Mouse (Mus musculus): ENCODE results near the gene Ube2k. TPM values are rescaled to one million over a fixed set of nuclear protein-coding genes. Genes with fewer than 3 reads are reported as not detected.

The Ube2k gene
- polyA plus RNA-seq, 1 experiment from 2014 or later: 197 TPM

DNA sequence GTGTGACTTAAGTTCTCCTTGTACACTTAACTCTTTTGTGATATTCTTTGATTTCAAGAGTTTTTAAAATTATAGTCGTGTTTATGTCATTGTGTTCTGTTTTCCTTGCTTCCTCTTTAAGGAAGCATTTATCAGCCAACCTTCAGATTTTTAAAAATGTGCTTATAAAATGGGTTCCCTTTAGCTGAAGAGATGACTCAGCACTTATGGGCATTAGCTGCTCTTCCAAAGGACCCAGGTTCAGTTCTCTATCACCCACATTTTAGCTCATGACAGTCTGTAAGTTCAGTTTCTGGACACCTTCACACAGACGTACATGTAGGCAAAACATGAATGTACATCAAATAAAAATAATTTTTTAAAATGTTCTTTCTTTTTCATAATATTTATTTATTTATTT, 55.4 kb downstream of the Ube2k start:
- Histone ChIP-seq H3K9me3 (no peaks in the 10 kb centered on the region), H3K27me3 (no peaks in the 10 kb centered on the region), H3K4me2 (replicated peaks) (no peak overlapping the region), H3K9ac (no peak overlapping the region), H3K4me3 (no peak overlapping the region), H3K36me3 (peaks cover 38% of the 10 kb centered on the region), H3K4me1 (no peaks in the 10 kb centered on the region), H3K27ac (no peak overlapping the region)
- WGBS: 94% methylated on average over 2 of the region's 2 CpGs
- no peak for ATAC-seq (ENCODE audit: low FRiP score, low read depth)

DNA sequence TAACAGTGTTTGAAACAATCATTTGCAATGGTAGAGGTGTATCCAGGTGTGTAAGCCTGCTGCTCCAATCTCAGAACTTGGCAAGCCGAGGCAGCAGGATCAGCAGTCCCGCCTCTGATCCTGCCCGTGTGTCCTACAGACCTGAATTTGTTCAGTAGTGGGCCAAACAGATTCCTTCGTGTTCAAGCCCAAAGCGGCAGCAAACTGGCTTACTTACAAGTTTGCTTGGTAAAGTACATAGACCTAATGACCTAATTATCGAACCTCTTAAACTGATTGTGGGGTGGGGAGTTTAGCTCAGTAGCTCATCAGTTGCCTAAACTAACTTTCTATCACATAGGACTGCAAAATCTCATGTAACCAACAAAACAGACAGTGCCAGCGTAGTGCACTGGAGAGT, 62.6 kb downstream of the Ube2k start:
- H3K36me3 ChIP-seq: peaks cover 49% of the 10 kb centered on the region
- no peak for ATAC-seq (ENCODE audit: low FRiP score, low read depth)

DNA sequence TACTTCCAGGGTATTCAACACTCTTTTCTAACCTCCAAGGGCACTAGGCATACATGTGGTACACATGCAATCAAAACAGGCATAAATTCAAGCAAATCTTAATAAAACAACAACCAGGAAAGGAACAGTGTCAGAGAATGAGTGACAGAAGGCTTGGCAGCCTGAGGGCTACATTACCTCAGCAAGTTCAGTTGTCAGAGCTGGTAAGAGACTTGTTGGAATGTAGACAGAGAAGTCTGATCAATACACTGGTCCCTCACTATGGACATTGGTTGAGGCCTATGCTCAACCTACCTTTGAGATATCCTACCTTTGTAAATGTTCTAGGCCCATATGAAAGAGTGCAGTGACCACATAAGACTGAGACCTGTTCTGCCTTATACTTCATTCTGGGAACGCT, 69.8 kb downstream of the Ube2k start:
- Histone ChIP-seq H3K9ac (no peak overlapping the region), H3K27ac (no peak overlapping the region), H3K9me3 (no peaks in the 10 kb centered on the region), H3K27me3 (no peaks in the 10 kb centered on the region), H3K4me2 (replicated peaks) (no peak overlapping the region), H3K4me3 (no peak overlapping the region), H3K4me1 (no peaks in the 10 kb centered on the region), H3K36me3 (peaks cover 35% of the 10 kb centered on the region)
- 83% methylated on average over 1 of the region's 1 CpGs for WGBS
- no peak for ATAC-seq (ENCODE audit: low FRiP score, low read depth)

More for the DNA sequence above, 62.6 kb downstream of the Ube2k start:
- no peaks in the 10 kb centered on the region for H3K9me3 ChIP-seq
- no peak overlapping the region for H3K4me3 ChIP-seq
- H3K4me2 ChIP-seq (replicated peaks): no peak overlapping the region
- H3K4me1 ChIP-seq: no peaks in the 10 kb centered on the region
- 94% methylated on average over 7 of the region's 7 CpGs for WGBS
- no peak overlapping the region for H3K27ac ChIP-seq
- no peaks in the 10 kb centered on the region for H3K27me3 ChIP-seq
- H3K9ac ChIP-seq: no peak overlapping the region

DNA sequence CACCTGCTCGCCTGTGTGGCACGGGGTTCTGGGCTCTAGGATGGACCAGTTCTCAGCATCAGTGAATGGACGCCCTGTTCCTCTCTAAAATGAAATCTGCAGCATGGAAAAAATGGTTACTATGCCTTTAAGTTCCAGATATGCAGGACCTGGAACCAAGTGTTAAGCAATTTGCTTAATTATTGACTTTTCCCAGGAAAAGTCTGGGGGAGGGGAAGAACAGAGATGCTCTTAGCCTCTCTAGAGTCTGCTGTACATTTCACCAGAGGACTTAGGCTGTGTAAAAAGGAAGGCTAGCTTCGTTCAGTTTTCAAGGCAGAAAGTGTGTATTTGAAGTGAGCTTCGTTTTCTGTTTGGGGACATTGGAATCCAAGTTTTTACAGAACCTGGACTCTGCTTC, 72.7 kb downstream of the Ube2k start:
- ATAC-seq (ENCODE audit: low FRiP score, low read depth): no peak
- no peaks in the 10 kb centered on the region for H3K27me3 ChIP-seq
- H3K36me3 ChIP-seq: peaks cover 52% of the 10 kb centered on the region
- no peak overlapping the region for H3K4me2 ChIP-seq (replicated peaks)
- 84% methylated on average over 5 of the region's 5 CpGs for WGBS
- no peak overlapping the region for H3K9ac ChIP-seq
- no peaks in the 10 kb centered on the region for H3K9me3 ChIP-seq
- H3K4me3 ChIP-seq: no peak overlapping the region
- no peaks in the 10 kb centered on the region for H3K4me1 ChIP-seq
- no peak overlapping the region for H3K27ac ChIP-seq

DNA sequence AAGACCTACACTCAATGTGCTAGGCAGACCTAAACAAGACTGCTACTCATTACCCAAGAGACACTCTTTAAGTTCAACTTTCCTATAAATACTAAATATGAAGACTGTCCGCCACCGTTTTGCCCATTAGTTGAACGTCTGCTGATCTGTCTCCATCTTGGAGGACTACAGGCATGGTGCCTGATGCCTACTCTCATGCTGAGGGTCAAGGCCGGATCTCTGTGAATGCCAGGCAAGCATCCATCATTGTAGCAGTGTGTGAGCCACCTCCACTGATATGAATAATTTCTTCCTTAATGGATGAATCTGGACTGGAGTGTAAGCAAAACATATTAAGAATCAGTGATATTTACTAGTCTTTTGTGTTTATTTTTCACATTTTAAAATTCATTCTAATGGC, 73.5 kb downstream of the Ube2k start:
- WGBS: 90% methylated on average over 4 of the region's 4 CpGs
- H3K36me3 ChIP-seq: peaks cover 59% of the 10 kb centered on the region
- H3K27ac ChIP-seq: no peak overlapping the region
- no peaks in the 10 kb centered on the region for H3K4me1 ChIP-seq
- no peak for ATAC-seq (ENCODE audit: low FRiP score, low read depth)
- H3K27me3 ChIP-seq: no peaks in the 10 kb centered on the region
- no peaks in the 10 kb centered on the region for H3K9me3 ChIP-seq
- H3K4me2 ChIP-seq (replicated peaks): no peak overlapping the region
- H3K9ac ChIP-seq: no peak overlapping the region
- H3K4me3 ChIP-seq: no peak overlapping the region

DNA sequence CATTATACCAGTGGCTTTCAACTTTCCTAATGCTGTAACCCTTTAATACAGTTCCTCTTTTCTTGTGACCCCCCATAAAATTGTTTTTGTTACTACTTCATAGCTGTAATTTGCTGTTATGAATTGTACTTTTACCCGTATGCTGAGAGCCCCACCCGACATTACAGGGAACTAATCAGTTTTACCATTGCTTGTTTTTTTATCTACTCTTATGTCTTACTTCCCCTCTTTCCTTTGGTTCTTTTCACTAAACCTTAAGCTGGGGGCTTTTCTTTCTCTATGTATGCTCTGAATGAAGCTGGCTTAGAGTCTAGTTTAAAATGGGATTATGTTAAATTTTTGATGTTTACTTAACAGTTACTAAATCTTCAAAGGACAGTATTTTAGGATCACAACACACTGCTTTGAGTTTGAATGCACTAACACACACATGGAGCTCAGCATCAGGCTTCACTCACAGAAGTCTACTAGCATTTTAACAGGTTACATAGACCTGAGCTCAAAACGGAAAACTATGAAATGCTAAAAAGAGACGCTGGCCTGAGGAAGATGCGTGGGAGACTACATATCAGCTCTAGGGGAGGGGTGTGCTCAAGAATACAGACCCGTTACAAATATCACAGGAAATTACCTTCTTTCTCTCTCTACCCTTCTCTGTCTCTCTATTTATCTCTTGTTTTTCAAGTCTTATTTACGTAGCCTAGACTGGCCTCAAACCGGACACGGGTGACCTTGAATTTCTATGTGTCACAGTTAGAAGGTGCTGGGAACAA, 76.3 kb downstream of the Ube2k start:
- no peak overlapping the region for H3K27ac ChIP-seq
- H3K9ac ChIP-seq: no peak overlapping the region
- no peak overlapping the region for H3K4me2 ChIP-seq (replicated peaks)
- H3K4me3 ChIP-seq: no peak overlapping the region
- no peaks in the 10 kb centered on the region for H3K27me3 ChIP-seq
- ATAC-seq (ENCODE audit: low FRiP score, low read depth): no peak
- H3K36me3 ChIP-seq: peaks cover 75% of the 10 kb centered on the region
- 88% methylated on average over 9 of the region's 9 CpGs for whole genome bisulfite sequencing
- H3K4me1 ChIP-seq: no peaks in the 10 kb centered on the region
- no peaks in the 10 kb centered on the region for H3K9me3 ChIP-seq

DNA sequence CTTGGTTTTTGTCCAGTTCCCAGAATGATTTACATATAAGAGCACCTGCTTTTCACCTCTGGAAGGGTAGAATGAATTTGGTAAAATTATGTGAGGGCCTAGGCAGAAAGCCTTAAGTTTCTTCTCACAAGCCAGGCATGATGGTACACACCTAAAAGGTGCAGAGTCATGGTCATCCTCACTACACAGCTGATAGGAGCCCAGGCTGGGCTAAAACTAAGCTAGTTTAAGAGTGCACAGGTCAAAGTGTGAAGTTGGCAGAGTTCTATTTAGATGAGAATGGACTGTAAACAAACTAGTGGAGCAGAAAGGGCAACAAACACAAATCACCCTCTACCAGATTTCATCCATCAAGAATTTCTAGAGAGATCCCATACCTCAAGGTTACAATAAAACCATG, 87.3 kb downstream of the Ube2k start:
- Histone ChIP-seq H3K4me3 (no peak overlapping the region), H3K9ac (no peak overlapping the region), H3K4me1 (no peaks in the 10 kb centered on the region), H3K4me2 (replicated peaks) (no peak overlapping the region), H3K27me3 (no peaks in the 10 kb centered on the region), H3K27ac (no peak overlapping the region), H3K36me3 (peaks cover 69% of the 10 kb centered on the region), H3K9me3 (no peaks in the 10 kb centered on the region)
- no peak for ATAC-seq (ENCODE audit: low FRiP score, low read depth)

DNA sequence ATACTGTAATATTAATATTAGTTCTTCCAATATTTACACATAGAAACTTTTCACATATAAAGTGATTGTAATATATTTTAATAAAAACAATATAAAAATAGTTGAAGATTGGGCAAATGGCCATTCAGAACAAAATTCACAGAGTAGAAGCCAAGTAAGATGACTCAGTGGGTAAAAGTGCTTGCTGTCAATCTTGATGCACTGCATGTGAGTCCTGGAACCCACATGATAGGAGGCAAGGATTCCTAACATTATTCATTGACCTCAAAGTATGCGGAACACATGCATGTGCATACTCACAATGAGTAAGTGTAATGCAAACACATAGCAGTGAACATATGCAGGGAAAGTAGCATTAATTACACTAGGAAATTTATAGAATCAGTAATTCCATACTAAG, 101.9 kb downstream of the Ube2k start:
- peaks cover 70% of the 10 kb centered on the region for H3K36me3 ChIP-seq
- H3K4me1 ChIP-seq: no peaks in the 10 kb centered on the region
- H3K27me3 ChIP-seq: no peaks in the 10 kb centered on the region
- 95% methylated on average over 1 of the region's 1 CpGs for WGBS
- ATAC-seq (ENCODE audit: low FRiP score, low read depth): no peak
- no peak overlapping the region for H3K9ac ChIP-seq
- no peak overlapping the region for H3K4me2 ChIP-seq (replicated peaks)
- H3K9me3 ChIP-seq: no peaks in the 10 kb centered on the region
- no peak overlapping the region for H3K27ac ChIP-seq
- no peak overlapping the region for H3K4me3 ChIP-seq

Other genes with a start within 250 kb of the Ube2k start
- 120 and 125 TPM in 2 replicates for gene Rfc1, start 201.6 kb upstream of the Ube2k start, polyA plus RNA-seq (2015; fragmentation: Nextera tagmentation; extraction: Ambion mirVana)
- 0.08 TPM in 1 of 2 replicates, not detected in the other for gene Klb, start 188.9 kb upstream of the Ube2k start, polyA plus RNA-seq (2015; fragmentation: Nextera tagmentation; extraction: Ambion mirVana)
- 1,018 and 1,074 TPM in 2 replicates for gene Rpl9, start 145.8 kb upstream of the Ube2k start, polyA plus RNA-seq (2015; fragmentation: Nextera tagmentation; extraction: Ambion mirVana)
- 72.0 and 72.5 TPM in 2 replicates for gene Lias, start 145.7 kb upstream of the Ube2k start, polyA plus RNA-seq (2015; fragmentation: Nextera tagmentation; extraction: Ambion mirVana)
- 161 and 165 TPM in 2 replicates for gene Ugdh, start 101.3 kb upstream of the Ube2k start, polyA plus RNA-seq (2015; fragmentation: Nextera tagmentation; extraction: Ambion mirVana)
- not detected in 2 replicates for gene Gm43552, start 44.4 kb upstream of the Ube2k start, polyA plus RNA-seq (2015; fragmentation: Nextera tagmentation; extraction: Ambion mirVana)
- 113 and 116 TPM in 2 replicates for gene Smim14, start within 50 bp of the Ube2k start, polyA plus RNA-seq (2015; fragmentation: Nextera tagmentation; extraction: Ambion mirVana)
- 75.2 and 78.0 TPM in 2 replicates for gene Pds5a, start 161.0 kb downstream of the Ube2k start, polyA plus RNA-seq (2015; fragmentation: Nextera tagmentation; extraction: Ambion mirVana)
- gene N4bp2, start 226.3 kb downstream of the Ube2k start, polyA plus RNA-seq (2015; fragmentation: Nextera tagmentation; extraction: Ambion mirVana): 35.3 and 37.0 TPM in 2 replicates